Mouse (Mus musculus): ENCODE measurements at regions not wholly inside any gene's neighbourhood (a gene's known extent, or its start where the extent isn't known, plus 50 kb on each side); places are given as distances from the start of the nearest gene placed in this dataset.

DNA sequence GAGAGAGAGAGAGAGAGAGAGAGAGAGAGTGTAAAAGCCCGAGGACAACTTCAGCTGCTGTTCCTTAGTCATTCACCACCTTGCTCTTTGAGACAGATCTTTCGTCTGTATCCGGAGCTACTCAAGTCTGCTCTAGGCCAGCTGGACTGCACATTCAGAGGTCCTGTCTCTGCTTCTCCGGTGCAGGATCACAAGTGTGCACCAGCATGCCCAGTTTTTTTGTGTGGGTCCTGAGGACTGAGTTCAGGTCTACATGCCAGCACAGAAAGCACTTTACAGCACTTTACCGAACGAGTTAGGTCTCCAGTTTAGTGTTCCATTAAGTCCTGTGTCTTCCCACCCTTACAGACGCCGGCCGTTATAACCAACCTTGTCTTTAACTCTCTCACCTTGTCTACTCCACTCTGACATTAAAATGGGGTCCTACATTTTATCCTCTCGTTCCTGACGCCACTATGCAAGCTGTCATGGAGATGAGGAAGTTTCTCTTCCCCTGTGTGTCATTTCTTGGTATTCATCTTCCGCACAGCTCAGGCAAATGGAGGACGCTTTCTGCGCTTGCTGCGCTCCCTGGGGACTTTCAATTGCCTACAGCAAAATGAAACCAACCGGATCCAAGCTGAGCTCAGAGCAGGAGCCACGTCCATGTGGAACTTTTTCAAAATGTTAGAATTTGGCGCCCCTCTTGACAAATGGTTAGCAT lies 249.5 kb downstream of the Ankrd50 start:
- no peak for ATAC-seq (replicated peaks; ENCODE audit: extremely low read depth, insufficient read depth, low FRiP score)
- WGBS, result 69% methylated on average over 18 of the region's 18 CpGs
- no peak overlapping the region for H3K9ac ChIP-seq (ENCODE audit: low read length)
- peaks cover 20% of the 10 kb centered on the region for H3K4me1 ChIP-seq (ENCODE audit: control insufficient read depth, insufficient read depth, low read length)
- no peaks in the 10 kb centered on the region for H3K9me3 ChIP-seq (replicated peaks; ENCODE audit: control insufficient read depth, low read length)
- no peaks in the 10 kb centered on the region for H3K27me3 ChIP-seq (ENCODE audit: control insufficient read depth, insufficient read depth, low read length)
- H3K27ac ChIP-seq (ENCODE audit: low read length), result peak overlapping the region; percentile 71
- peak overlapping the region; percentile 13 for H3K4me2 ChIP-seq (ENCODE audit: low read depth, low read length)
- H3K36me3 ChIP-seq (ENCODE audit: control insufficient read depth, insufficient read depth), result no peaks in the 10 kb centered on the region
- H3K4me3 ChIP-seq (ENCODE audit: low read length), result peak overlapping the region; percentile 21; the same call in 1 of the 2 replicates

DNA sequence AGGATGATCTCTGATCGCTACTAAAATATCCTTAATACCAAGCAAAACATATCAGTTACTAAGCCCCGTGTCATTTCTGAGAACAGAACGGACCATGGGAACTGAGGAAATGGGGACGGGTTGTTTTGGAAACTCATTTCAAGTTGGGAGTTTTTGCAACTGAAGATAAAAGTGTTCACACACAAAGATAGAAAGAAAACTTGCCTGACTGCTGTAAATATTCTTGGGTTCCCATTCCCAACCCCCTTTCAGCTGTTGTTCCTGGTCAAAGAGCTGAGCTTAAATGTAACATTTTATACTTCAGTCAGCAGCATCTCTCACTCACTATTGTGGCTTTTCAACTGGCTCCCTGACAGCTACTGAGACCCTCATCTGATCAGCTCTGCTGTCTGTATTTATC lies 250.1 kb downstream of the Ankrd50 start:
- no peaks in the 10 kb centered on the region for H3K27me3 ChIP-seq (ENCODE audit: control insufficient read depth, insufficient read depth, low read length)
- H3K9ac ChIP-seq (ENCODE audit: low read length), result no peak overlapping the region
- 58% methylated on average over 4 of the region's 4 CpGs for WGBS
- no peaks in the 10 kb centered on the region for H3K9me3 ChIP-seq (replicated peaks; ENCODE audit: control insufficient read depth, low read length)
- H3K4me1 ChIP-seq (ENCODE audit: control insufficient read depth, insufficient read depth, low read length), result peaks cover 20% of the 10 kb centered on the region
- ATAC-seq (replicated peaks; ENCODE audit: extremely low read depth, insufficient read depth, low FRiP score), result no peak
- peak overlapping the region; percentile 71 for H3K27ac ChIP-seq (ENCODE audit: low read length)
- no peak overlapping the region for H3K4me2 ChIP-seq (ENCODE audit: low read depth, low read length)
- no peaks in the 10 kb centered on the region for H3K36me3 ChIP-seq (ENCODE audit: control insufficient read depth, insufficient read depth)
- no peak overlapping the region for H3K4me3 ChIP-seq (ENCODE audit: low read length)

DNA sequence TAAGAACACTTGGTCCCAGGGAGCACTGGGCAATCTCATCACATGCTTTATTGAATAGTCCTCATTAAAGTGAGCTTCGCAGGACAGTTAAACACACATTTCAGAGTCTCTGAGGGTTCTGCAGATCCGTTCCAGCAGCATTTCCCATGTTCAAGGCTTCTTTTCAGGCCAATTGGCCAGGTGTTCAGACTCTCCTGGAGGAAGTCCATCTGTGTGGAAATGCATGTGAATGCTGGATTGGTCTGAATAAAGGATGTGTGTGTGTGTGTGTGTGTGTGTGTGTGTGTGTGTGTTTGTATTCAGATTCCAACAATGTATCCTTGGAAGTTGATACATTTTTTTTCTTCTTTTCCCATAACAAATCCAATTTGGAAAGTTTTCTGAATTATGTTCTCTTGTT lies 250.6 kb downstream of the Ankrd50 start:
- ATAC-seq (replicated peaks; ENCODE audit: extremely low read depth, insufficient read depth, low FRiP score), result no peak
- Histone ChIP-seq H3K27ac (ENCODE audit: low read length) (peak overlapping the region; percentile 46), H3K4me1 (ENCODE audit: control insufficient read depth, insufficient read depth, low read length) (peaks cover 20% of the 10 kb centered on the region), H3K9me3 (replicated peaks; ENCODE audit: control insufficient read depth, low read length) (no peaks in the 10 kb centered on the region), H3K4me2 (ENCODE audit: low read depth, low read length) (no peak overlapping the region), H3K9ac (ENCODE audit: low read length) (no peak overlapping the region), H3K4me3 (ENCODE audit: low read length) (no peak overlapping the region), H3K36me3 (ENCODE audit: control insufficient read depth, insufficient read depth) (no peaks in the 10 kb centered on the region), H3K27me3 (ENCODE audit: control insufficient read depth, insufficient read depth, low read length) (no peaks in the 10 kb centered on the region)
- WGBS, result 68% methylated on average over 2 of the region's 2 CpGs

DNA sequence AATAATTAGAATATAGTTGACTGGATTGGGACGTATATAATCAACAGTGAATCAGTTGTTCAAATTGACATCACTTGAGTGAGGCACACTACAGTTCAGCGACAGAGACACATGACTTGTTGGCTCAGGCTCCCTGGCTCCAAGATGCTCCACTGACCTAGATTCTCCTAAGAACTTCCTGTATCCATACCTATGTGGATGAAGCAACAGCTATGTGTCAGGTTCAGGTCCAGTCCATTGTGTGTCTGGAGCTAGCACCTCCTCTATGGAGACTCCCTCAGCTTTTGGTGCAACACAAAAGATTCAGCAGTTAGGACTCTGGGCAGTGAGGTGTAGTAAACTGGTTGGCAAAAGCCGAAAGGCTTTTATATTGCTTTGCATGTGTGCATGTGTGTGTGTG lies 251.6 kb downstream of the Ankrd50 start:
- no peaks in the 10 kb centered on the region for H3K36me3 ChIP-seq (ENCODE audit: control insufficient read depth, insufficient read depth)
- peaks cover 20% of the 10 kb centered on the region for H3K4me1 ChIP-seq (ENCODE audit: control insufficient read depth, insufficient read depth, low read length)
- no peak overlapping the region for H3K4me3 ChIP-seq (ENCODE audit: low read length)
- no peaks in the 10 kb centered on the region for H3K27me3 ChIP-seq (ENCODE audit: control insufficient read depth, insufficient read depth, low read length)
- H3K9ac ChIP-seq (ENCODE audit: low read length), result no peak overlapping the region
- no peaks in the 10 kb centered on the region for H3K9me3 ChIP-seq (replicated peaks; ENCODE audit: control insufficient read depth, low read length)
- no peak overlapping the region for H3K4me2 ChIP-seq (ENCODE audit: low read depth, low read length)
- H3K27ac ChIP-seq (ENCODE audit: low read length), result peak overlapping the region; percentile 88
- WGBS, result 82% methylated on average over 3 of the region's 3 CpGs
- ATAC-seq (replicated peaks; ENCODE audit: extremely low read depth, insufficient read depth, low FRiP score), result no peak

DNA sequence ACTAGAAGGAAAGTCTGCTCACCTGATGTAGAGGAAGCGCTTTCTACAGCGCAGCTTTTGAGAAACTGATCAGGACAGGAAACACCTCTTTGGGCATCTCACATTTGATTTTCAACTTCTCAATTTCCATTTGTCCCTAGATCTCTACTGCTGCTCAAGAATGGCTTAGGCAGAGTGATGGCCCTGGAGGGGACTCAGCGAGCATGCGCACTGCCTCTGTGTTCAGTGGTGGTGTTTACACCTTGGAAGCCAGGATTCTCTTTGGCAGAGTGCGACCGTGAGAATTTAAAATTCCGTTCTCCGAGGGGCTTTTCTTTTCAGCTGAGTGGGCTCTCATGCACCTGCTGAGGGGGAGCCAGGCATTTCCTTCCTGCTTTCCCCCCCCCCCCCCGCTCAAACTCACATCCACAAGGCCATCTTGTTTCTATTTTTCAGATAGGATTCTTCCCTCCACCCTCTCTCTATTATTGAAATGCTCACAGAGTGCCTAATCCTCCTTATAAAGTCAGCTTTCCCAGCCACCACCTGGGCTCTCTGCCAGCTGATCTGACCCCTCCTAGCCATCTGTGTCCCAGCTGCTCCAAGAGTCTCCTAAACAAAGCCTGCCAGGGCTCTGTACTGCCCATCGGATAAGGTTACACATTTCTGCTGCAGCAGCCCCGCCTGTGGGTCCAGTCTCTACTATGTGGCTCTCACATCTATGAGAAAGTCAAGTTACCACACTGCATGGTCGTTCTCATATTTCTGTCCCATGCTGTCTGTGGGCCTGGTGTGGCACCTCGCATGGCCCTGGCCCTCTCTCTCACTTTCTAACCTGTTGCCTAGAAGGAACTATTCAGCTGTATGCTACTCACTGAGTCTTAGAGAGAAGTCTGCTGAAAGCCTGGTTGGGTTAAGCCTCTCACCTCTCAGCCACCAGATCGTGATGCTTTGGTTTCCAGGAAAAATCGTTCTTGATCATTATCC lies 252.2 kb downstream of the Ankrd50 start:
- no peaks in the 10 kb centered on the region for H3K36me3 ChIP-seq (ENCODE audit: control insufficient read depth, insufficient read depth)
- H3K27ac ChIP-seq (ENCODE audit: low read length), result peak overlapping the region; percentile 88
- H3K27me3 ChIP-seq (ENCODE audit: control insufficient read depth, insufficient read depth, low read length), result no peaks in the 10 kb centered on the region
- WGBS, result 38% methylated on average over 15 of the region's 15 CpGs
- H3K9ac ChIP-seq (ENCODE audit: low read length), result 0 out of 2 replicates have a peak overlapping the region, but pooled peaks have one; percentile 20
- peaks cover 20% of the 10 kb centered on the region for H3K4me1 ChIP-seq (ENCODE audit: control insufficient read depth, insufficient read depth, low read length)
- H3K4me2 ChIP-seq (ENCODE audit: low read depth, low read length), result peak overlapping the region; percentile 40
- no peak overlapping the region for H3K4me3 ChIP-seq (ENCODE audit: low read length)
- ATAC-seq (replicated peaks; ENCODE audit: extremely low read depth, insufficient read depth, low FRiP score), result peak; percentile 91
- H3K9me3 ChIP-seq (replicated peaks; ENCODE audit: control insufficient read depth, low read length), result no peaks in the 10 kb centered on the region

DNA sequence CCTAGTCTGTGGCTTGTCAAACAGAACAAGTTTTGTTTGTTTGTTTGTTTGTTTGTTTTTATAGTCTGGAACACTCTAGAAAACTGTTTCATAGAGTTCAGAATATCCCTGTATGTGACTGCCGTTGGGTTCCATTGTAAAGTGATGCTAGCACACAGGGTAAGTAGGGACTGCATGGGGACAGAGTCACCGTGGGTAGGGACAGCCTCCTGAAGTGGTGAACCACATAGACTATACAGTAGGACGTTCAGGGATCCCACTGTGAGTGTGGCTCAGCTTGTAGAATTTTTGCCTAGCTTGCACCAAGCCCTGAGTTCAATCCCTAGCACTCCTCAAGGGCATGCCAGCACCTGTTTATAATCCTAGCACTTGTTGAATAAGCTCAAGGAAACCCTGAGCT lies 253.1 kb downstream of the Ankrd50 start:
- no peak for ATAC-seq (replicated peaks; ENCODE audit: extremely low read depth, insufficient read depth, low FRiP score)
- Histone ChIP-seq H3K27ac (ENCODE audit: low read length) (peak overlapping the region; percentile 88), H3K36me3 (ENCODE audit: control insufficient read depth, insufficient read depth) (no peaks in the 10 kb centered on the region), H3K4me2 (ENCODE audit: low read depth, low read length) (no peak overlapping the region), H3K4me3 (ENCODE audit: low read length) (no peak overlapping the region), H3K9me3 (replicated peaks; ENCODE audit: control insufficient read depth, low read length) (no peaks in the 10 kb centered on the region), H3K4me1 (ENCODE audit: control insufficient read depth, insufficient read depth, low read length) (peaks cover 20% of the 10 kb centered on the region), H3K9ac (ENCODE audit: low read length) (no peak overlapping the region), H3K27me3 (ENCODE audit: control insufficient read depth, insufficient read depth, low read length) (no peaks in the 10 kb centered on the region)
- WGBS, result 81% methylated on average over 3 of the region's 3 CpGs

DNA sequence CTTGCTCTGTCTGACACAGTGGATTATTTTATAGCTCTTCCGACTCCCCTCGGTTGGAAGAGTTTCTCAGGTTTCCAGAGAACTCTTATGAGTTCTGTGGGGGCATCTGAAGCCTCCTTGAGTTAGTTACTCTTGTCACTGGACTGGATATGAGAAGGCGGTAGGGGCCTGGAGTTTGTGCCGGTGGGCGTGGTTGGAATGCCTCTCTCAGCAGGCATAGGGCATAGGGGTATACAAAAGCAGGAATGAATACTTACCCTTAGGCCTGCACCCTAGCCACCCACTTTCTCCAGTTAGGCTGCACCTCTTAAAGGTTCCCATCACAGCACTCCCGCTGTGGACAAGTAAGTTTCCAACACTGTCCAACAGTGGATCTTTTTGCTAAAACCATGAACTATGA lies 253.8 kb downstream of the Ankrd50 start:
- WGBS, result 80% methylated on average over 6 of the region's 6 CpGs
- no peak overlapping the region for H3K4me3 ChIP-seq (ENCODE audit: low read length)
- no peak overlapping the region for H3K9ac ChIP-seq (ENCODE audit: low read length)
- H3K27me3 ChIP-seq (ENCODE audit: control insufficient read depth, insufficient read depth, low read length), result no peaks in the 10 kb centered on the region; the same call in 1 of the 2 replicates
- no peak overlapping the region for H3K4me2 ChIP-seq (ENCODE audit: low read depth, low read length)
- H3K4me1 ChIP-seq (ENCODE audit: control insufficient read depth, insufficient read depth, low read length), result peaks cover 20% of the 10 kb centered on the region
- no peaks in the 10 kb centered on the region for H3K36me3 ChIP-seq (ENCODE audit: control insufficient read depth, insufficient read depth)
- H3K27ac ChIP-seq (ENCODE audit: low read length), result no peak overlapping the region
- no peak for ATAC-seq (replicated peaks; ENCODE audit: extremely low read depth, insufficient read depth, low FRiP score)
- H3K9me3 ChIP-seq (replicated peaks; ENCODE audit: control insufficient read depth, low read length), result no peaks in the 10 kb centered on the region

DNA sequence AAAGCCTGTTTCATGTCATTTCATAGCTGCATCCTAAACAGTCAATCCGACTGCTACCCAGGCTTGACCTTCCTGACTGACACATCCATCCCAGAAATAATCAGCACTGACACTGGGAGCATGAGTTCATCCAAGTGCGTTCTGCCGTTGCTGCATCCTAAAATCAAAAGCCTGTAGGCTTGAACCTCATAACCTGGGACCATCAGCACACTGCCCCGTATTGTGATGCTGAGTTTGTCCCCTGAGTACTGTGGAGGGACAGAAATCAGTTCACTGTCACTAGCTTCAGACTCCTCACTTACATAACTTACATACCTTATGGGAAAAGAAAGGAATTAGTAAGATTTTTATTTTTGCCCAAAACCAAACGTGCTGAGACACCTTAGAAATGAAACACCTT lies 255.0 kb downstream of the Ankrd50 start:
- no peaks in the 10 kb centered on the region; the same call in 1 of the 2 replicates for H3K27me3 ChIP-seq (ENCODE audit: control insufficient read depth, insufficient read depth, low read length)
- H3K4me1 ChIP-seq (ENCODE audit: control insufficient read depth, insufficient read depth, low read length), result peaks cover 17% of the 10 kb centered on the region
- H3K27ac ChIP-seq (ENCODE audit: low read length), result 0 out of 2 replicates have a peak overlapping the region, but pooled peaks have one; percentile 15
- no peak overlapping the region for H3K4me2 ChIP-seq (ENCODE audit: low read depth, low read length)
- H3K9ac ChIP-seq (ENCODE audit: low read length), result no peak overlapping the region
- WGBS, result 62% methylated on average over 5 of the region's 5 CpGs
- H3K9me3 ChIP-seq (replicated peaks; ENCODE audit: control insufficient read depth, low read length), result no peaks in the 10 kb centered on the region
- no peak for ATAC-seq (replicated peaks; ENCODE audit: extremely low read depth, insufficient read depth, low FRiP score)
- no peak overlapping the region for H3K4me3 ChIP-seq (ENCODE audit: low read length)
- no peaks in the 10 kb centered on the region for H3K36me3 ChIP-seq (ENCODE audit: control insufficient read depth, insufficient read depth)

DNA sequence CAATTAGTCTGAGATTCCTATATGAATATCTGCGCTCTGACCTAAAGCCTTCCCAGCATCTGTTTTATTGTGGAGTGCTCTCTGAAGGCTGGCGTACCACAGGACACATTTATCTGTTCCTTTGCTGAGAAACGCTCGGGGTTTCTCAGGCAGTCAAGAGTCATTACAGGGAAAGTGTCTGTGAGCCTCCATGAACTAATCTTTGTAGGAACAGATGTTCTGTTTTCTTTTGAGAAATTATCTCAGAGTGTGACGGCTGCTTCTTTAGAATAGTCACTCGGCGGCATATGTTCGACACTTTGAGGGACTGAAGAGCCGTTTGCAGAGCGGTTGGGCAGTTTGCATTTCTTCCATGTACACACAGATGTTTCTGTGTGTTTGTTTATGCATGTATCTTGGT lies 255.6 kb downstream of the Ankrd50 start:
- WGBS, result 43% methylated on average over 10 of the region's 10 CpGs
- H3K27ac ChIP-seq (ENCODE audit: low read length), result no peak overlapping the region
- H3K36me3 ChIP-seq (ENCODE audit: control insufficient read depth, insufficient read depth), result no peaks in the 10 kb centered on the region
- ATAC-seq (replicated peaks; ENCODE audit: extremely low read depth, insufficient read depth, low FRiP score), result no peak
- no peak overlapping the region for H3K4me3 ChIP-seq (ENCODE audit: low read length)
- no peaks in the 10 kb centered on the region; the same call in 1 of the 2 replicates for H3K27me3 ChIP-seq (ENCODE audit: control insufficient read depth, insufficient read depth, low read length)
- no peak overlapping the region for H3K4me2 ChIP-seq (ENCODE audit: low read depth, low read length)
- H3K4me1 ChIP-seq (ENCODE audit: control insufficient read depth, insufficient read depth, low read length), result peaks cover 17% of the 10 kb centered on the region
- no peaks in the 10 kb centered on the region for H3K9me3 ChIP-seq (replicated peaks; ENCODE audit: control insufficient read depth, low read length)
- no peak overlapping the region for H3K9ac ChIP-seq (ENCODE audit: low read length)
